Mouse (Mus musculus): ENCODE data around the gene Zscan10.

Zscan10 gene

DNA sequence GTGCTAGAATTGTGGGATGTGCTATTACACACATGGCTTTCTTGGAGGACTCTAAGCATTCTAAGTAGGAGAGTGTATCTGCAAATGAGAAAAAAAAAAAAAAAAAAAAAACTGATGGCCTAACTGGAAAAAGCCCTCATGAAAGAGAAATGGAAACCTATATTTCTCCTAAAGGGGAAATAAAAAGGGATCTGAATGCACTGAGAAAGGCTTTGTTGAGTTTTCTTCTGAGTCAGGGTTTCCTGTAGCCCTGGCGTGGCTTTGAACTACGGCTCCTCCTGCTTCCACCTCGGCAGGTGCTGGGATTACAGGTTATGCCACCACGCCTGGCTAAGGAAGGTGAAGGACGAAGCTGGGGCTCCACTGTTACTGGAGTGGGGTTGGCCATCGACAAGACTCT, 53.3 kb downstream of the Zscan10 start:
- no peak for DNase-seq

DNA sequence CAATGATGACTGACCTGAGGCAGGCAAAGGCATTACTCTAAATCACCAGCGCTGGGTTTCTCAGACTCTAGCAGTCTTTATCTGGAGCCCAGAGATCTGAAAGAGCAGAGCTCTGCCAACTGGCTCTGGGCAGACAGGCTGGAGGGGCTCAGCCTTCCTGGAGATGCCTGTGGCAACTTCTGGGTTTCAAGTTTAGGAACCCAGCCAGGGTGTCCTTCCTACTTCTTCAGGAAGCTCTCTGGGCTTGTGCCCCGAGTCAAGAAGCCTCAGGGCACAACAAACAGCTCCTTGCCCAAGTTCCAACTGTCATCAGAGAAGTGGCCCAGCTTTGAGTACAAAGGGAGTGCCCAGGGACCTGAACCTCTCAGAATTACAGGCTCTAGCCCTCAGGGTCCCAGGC, 53.8 kb downstream of the Zscan10 start:
- DNase-seq: no peak

- no peak for DNase-seq
Measured at GRCm38 (mm10) chr17:23658450-23658849, 57.8 kb downstream of the Zscan10 start.

GRCm38 (mm10) chr17:23660117-23660875, 59.6 kb downstream of the Zscan10 start, which contains the start of gene Bicdl2:
Bicdl2 (plus strand) TSS chr17:23660506.
- DNase-seq: peak; percentile 72

Data from kidney, adult 11 months (tissue).